Mouse (Mus musculus) CH12.LX (cell line): ENCODE measurements around the gene Gm37240. TPM values are rescaled to one million over a fixed set of nuclear protein-coding genes. Genes with fewer than 3 reads are reported as not detected.

Source experiments
- DNase-seq: peaks from one replicate; pipeline ENCODE4 v3.0.0-alpha.2; 2013; ENCODE audit errors: extremely low read depth
- H3K27ac ChIP-seq: 2 replicates; pipeline ENCODE4 v1.5.1; 2012; ENCODE audit warnings: low read depth, mild to moderate bottlenecking, control low read depth, moderate library complexity; ENCODE audit not compliant: insufficient read depth
- H3K27me3 ChIP-seq: replicated peaks from 2 replicates; pipeline ENCODE3; 2012; ENCODE audit warnings: inconsistent platforms
- H3K36me3 ChIP-seq, 2 experiments: replicated peaks in 1 of 2; 2 replicates each; pipeline versions ENCODE3 to v1.6.1; 2012; ENCODE audit warnings: inconsistent platforms in 1 of 2, low read length in 1 of 2, mild to moderate bottlenecking in 1 of 2, mixed read lengths in 1 of 2, moderate library complexity in 1 of 2; ENCODE audit not compliant: control insufficient read depth in 1 of 2, insufficient read depth in 1 of 2
- H3K4me1 ChIP-seq, 2 experiments: 2 replicates each; pipeline ENCODE4 v1.6.1; 2012; ENCODE audit warnings: inconsistent platforms in 1 of 2, moderate library complexity in 1 of 2; ENCODE audit not compliant: insufficient read depth in 2 of 2, control insufficient read depth in 1 of 2
- H3K4me2 ChIP-seq: 2 replicates; pipeline ENCODE4 v1.6.1; 2012; ENCODE audit warnings: low read depth, mild to moderate bottlenecking, control low read depth; ENCODE audit not compliant: poor library complexity, insufficient read depth, severe bottlenecking
- H3K4me3 ChIP-seq, 3 experiments: fragments of 150-350 bp in 1 of 3; sonication (generic) in 1 of 3; replicated peaks in 1 of 3; 2 replicates each; pipeline versions ENCODE3 to v1.5.1; 2011 to 2012; ENCODE audit warnings: low read depth in 2 of 3, low read length in 2 of 3, mild to moderate bottlenecking in 2 of 3, moderate library complexity in 2 of 3, control low read depth in 1 of 3, improper control_type of control experiment in 1 of 3, inconsistent platforms in 1 of 3, mixed read lengths in 1 of 3; ENCODE audit not compliant: poor library complexity in 1 of 3
- H3K79me2 ChIP-seq: replicated peaks from 2 replicates; pipeline ENCODE4 v1.6.1; 2012; ENCODE audit warnings: mild to moderate bottlenecking, moderate library complexity; ENCODE audit not compliant: control insufficient read depth, poor library complexity, insufficient read depth, severe bottlenecking; ENCODE audit errors: extremely low read depth
- H3K9ac ChIP-seq: 2 replicates; pipeline ENCODE4 v1.6.1; 2012; ENCODE audit warnings: low read depth, mild to moderate bottlenecking, control low read depth, moderate library complexity; ENCODE audit not compliant: insufficient read depth
- H3K9me3 ChIP-seq: replicated peaks from 2 replicates; pipeline ENCODE3; 2012; ENCODE audit warnings: low read length, inconsistent platforms, mixed read lengths
- CTCF ChIP-seq, 2 experiments: IDR thresholded peaks in 1 of 2; conservative IDR thresholded peaks in 1 of 2; 2 replicates each; pipeline ENCODE4 v1.5.1; 2011 to 2012; ENCODE audit warnings: low read depth in 2 of 2, low read length in 2 of 2, improper control_type of control experiment in 1 of 2, inconsistent platforms in 1 of 2, mild to moderate bottlenecking in 1 of 2, moderate library complexity in 1 of 2
- EP300 ChIP-seq: IDR thresholded peaks from 2 replicates; pipeline ENCODE4 v1.6.1; 2011; ENCODE audit warnings: low read length, improper control_type of control experiment
- ETS1 ChIP-seq: conservative IDR thresholded peaks from 2 replicates; pipeline ENCODE4 v1.6.1; 2012; ENCODE audit warnings: low read depth, mild to moderate bottlenecking, inconsistent platforms, low read length, improper control_type of control experiment, moderate library complexity
- GABPA ChIP-seq: IDR thresholded peaks from 2 replicates; pipeline ENCODE4 v1.6.1; 2012; ENCODE audit warnings: low read depth, low read length, improper control_type of control experiment, inconsistent platforms; ENCODE audit not compliant: insufficient replicate concordance
- HCFC1 ChIP-seq: IDR thresholded peaks from 2 replicates; pipeline ENCODE4 v1.6.1; 2012; ENCODE audit warnings: low read depth, mild to moderate bottlenecking, inconsistent platforms, low read length, improper control_type of control experiment
- IRF4 ChIP-seq: IDR thresholded peaks from 2 replicates; pipeline ENCODE4 v1.6.1; 2014; ENCODE audit warnings: low read depth, mild to moderate bottlenecking, inconsistent platforms, low read length, improper control_type of control experiment
- MYC ChIP-seq: IDR thresholded peaks from 2 replicates; pipeline ENCODE4 v1.6.1; 2011; ENCODE audit warnings: low read depth, mild to moderate bottlenecking, improper control_type of control experiment, low read length
- NELFE ChIP-seq: IDR thresholded peaks from 2 replicates; pipeline ENCODE4 v1.6.1; 2011; ENCODE audit warnings: low read depth, low read length, improper control_type of control experiment
- POLR2A ChIP-seq: IDR thresholded peaks from 2 replicates; pipeline ENCODE4 v1.6.1; 2011; ENCODE audit warnings: low read depth, mild to moderate bottlenecking, improper control_type of control experiment, low read length
- POLR2AphosphoS2 ChIP-seq: IDR thresholded peaks from 2 replicates; pipeline ENCODE4 v1.6.1; 2011; ENCODE audit warnings: low read depth, low read length, improper control_type of control experiment
- RCOR1 ChIP-seq: conservative IDR thresholded peaks from 2 replicates; pipeline ENCODE4 v1.6.1; 2012; ENCODE audit warnings: low read depth, mild to moderate bottlenecking, inconsistent platforms, low read length, improper control_type of control experiment
- TCF12 ChIP-seq: IDR thresholded peaks from 2 replicates; pipeline ENCODE4 v1.6.1; 2014; ENCODE audit warnings: low read depth, mild to moderate bottlenecking, inconsistent platforms, low read length, improper control_type of control experiment
- UBTF ChIP-seq: IDR thresholded peaks from 2 replicates; pipeline ENCODE4 v1.6.1; 2012; ENCODE audit warnings: low read depth, mild to moderate bottlenecking, inconsistent platforms, low read length, improper control_type of control experiment, moderate library complexity
- USF2 ChIP-seq: conservative IDR thresholded peaks from 2 replicates; pipeline ENCODE4 v1.6.1; 2011; ENCODE audit warnings: low read depth, low read length, improper control_type of control experiment
- ZC3H11A ChIP-seq: IDR thresholded peaks from 2 replicates; pipeline ENCODE4 v1.6.1; 2012; ENCODE audit warnings: low read depth, mild to moderate bottlenecking, inconsistent platforms, low read length, improper control_type of control experiment
- ZMIZ1 ChIP-seq: IDR thresholded peaks from 2 replicates; pipeline ENCODE4 v1.6.1; 2012; ENCODE audit warnings: low read depth, mild to moderate bottlenecking, inconsistent platforms, low read length, improper control_type of control experiment
- dilution Hi-C: fragments of 300-500 bp; cut with MboI; formaldehyde crosslinking; loops from 2 replicates; pipeline ENCODE4 v1.14.3; 2020; ENCODE audit warnings: low sequenced_read_pairs; ENCODE audit not compliant: extremely low pct_unique_long_range_greater_than_20kb, extremely low pct_ligation_motif_present
- in situ Hi-C: fragments of 300-500 bp; cut with MboI; formaldehyde crosslinking; loops from 3 replicates; pipeline ENCODE4 v1.14.3; 2019; ENCODE audit warnings: low sequenced_read_pairs, low pct_ligation_motif_present, low pct_unique_long_range_greater_than_20kb, mixed read lengths
- polyA plus RNA-seq: library from polyadenylated mRNA; unstranded; fragments of >175 nt; gene quantifications from 2 replicates; pipeline ENCODE4 v1.2.1, GENCODE M21; 2012; ENCODE audit warnings: low read depth; ENCODE audit not compliant: insufficient read length
- total RNA-seq, 2 experiments: library from RNA; depleted of rRNA; stranded (reverse); fragments of 300-350 nt in 1 of 2; fragments of >200 nt in 1 of 2; gene quantifications; 2 replicates each; pipeline ENCODE4 v1.2.3; 2012 to 2014

Gm37240 gene
- total and polyA plus RNA-seq, 3 experiments = 0.08 to 0.19 (median 0.14) TPM

- H3K9ac ChIP-seq = no peak overlapping the region
- H3K4me1 ChIP-seq = peaks cover 0 to 10% of the 10 kb centered on the region in 2 experiments; a peak in 2 of 4 replicates
- in situ Hi-C loops = loop anchor here (25.0 kb wide), 1 partner anchor 363 kb away; no protein-coding TSS in a partner anchor
- H3K4me2 ChIP-seq = no peak overlapping the region
- no peak for DNase-seq
- no peaks in the 10 kb centered on the region for H3K27me3 ChIP-seq
- no peak overlapping the region for H3K27ac ChIP-seq
- dilution Hi-C loops = no loop called here
- H3K36me3 ChIP-seq = no peaks in the 10 kb centered on the region
- no peaks in the 10 kb centered on the region for H3K79me2 ChIP-seq
- H3K4me3 ChIP-seq = no peak overlapping the region
- no peak for TF ChIP-seq MYC
- TF ChIP-seq ZC3H11A = no peak
- no peak for TF ChIP-seq GABPA
- no peak for TF ChIP-seq NELFE
- no peak for TF ChIP-seq IRF4
- no peak for TF ChIP-seq POLR2A
- TF ChIP-seq ZMIZ1 = no peak
- no peak for TF ChIP-seq USF2
- no peak for TF ChIP-seq EP300
- TF ChIP-seq UBTF = no peak
- no peak for TF ChIP-seq TCF12
- no peak for TF ChIP-seq ETS1
- TF ChIP-seq POLR2AphosphoS2 = no peak
- TF ChIP-seq HCFC1 = no peak
- no peak for TF ChIP-seq CTCF (conservative IDR thresholded peaks at IDR 0.05 in 1 of 2, IDR thresholded peaks at IDR 0.05 in 1 of 2; ENCODE audit: low read depth in 2 of 2, low read length in 2 of 2)
- TF ChIP-seq, all 38 proteins: peak for 0
- no peaks in the 10 kb centered on the region for H3K9me3 ChIP-seq
These were observed 587.4 kb downstream of the Gm37240 start for GRCm38 (mm10) chr3:85299649-85300550.

GRCm38 (mm10) chr3:85295229-85295628 is 592.1 kb downstream of the Gm37240 start:
- Histone ChIP-seq H3K9me3 (no peaks in the 10 kb centered on the region), H3K4me2 (no peak overlapping the region), H3K4me3 (no peak overlapping the region), H3K4me1 (peaks cover 0 to 13% of the 10 kb centered on the region in 2 experiments; a peak in 2 of 4 replicates), H3K79me2 (no peaks in the 10 kb centered on the region), H3K27me3 (no peaks in the 10 kb centered on the region), H3K27ac (no peak overlapping the region), H3K9ac (no peak overlapping the region), H3K36me3 (no peaks in the 10 kb centered on the region)
- in situ Hi-C loops (loop anchor here (25.0 kb wide), 1 partner anchor 358 kb away; no protein-coding TSS in a partner anchor), dilution Hi-C loops (no loop called here)
- peak; percentile 23 for DNase-seq
- TF ChIP-seq EP300 (peak; percentile 26; the same call in 1 of the 2 replicates), RCOR1 (no peak)
